Mouse (Mus musculus) ES-Bruce4 (cell line): ENCODE results near the gene Cntfr.
"Not testable (repeated sequence)": the region's sequence is repeated elsewhere in the genome, so short reads cannot be mapped to it uniquely, and the experiment has no call there.

Source experiments
- CTCF ChIP-seq: IDR thresholded peaks from one replicate; pipeline ENCODE4 v1.8.1; 2011; ENCODE audit warnings: low read depth, low read length
- EP300 ChIP-seq: IDR thresholded peaks from 2 replicates; pipeline ENCODE4 v1.6.1; 2011; ENCODE audit warnings: low read depth, low read length; ENCODE audit not compliant: insufficient read depth
- POLR2A ChIP-seq: IDR thresholded peaks from one replicate; pipeline ENCODE4 v1.8.1; 2011; ENCODE audit warnings: low read length; ENCODE audit not compliant: insufficient read depth

- TF ChIP-seq CTCF, EP300, POLR2A: not testable (repeated sequence)
These were observed 13.6 kb downstream of the Cntfr start for GRCm38 (mm10) chr4:41683303-41683702.
